Mouse (Mus musculus) cerebellum, adult 2 months (tissue): Measurements from ENCODE around the gene Wdr46.

Experiments used
- CTCF ChIP-seq: fragments of 200-500 bp; IDR thresholded peaks from 2 replicates; pipeline ENCODE4 v1.5.1; 2011; ENCODE audit warnings: low read depth, mild to moderate bottlenecking, control low read depth, low read length, moderate library complexity, borderline replicate concordance; ENCODE audit not compliant: insufficient read depth
- POLR2A ChIP-seq: fragments of 200-500 bp; IDR thresholded peaks from 2 replicates; pipeline ENCODE4 v1.6.1; 2011; ENCODE audit warnings: low read length, control low read depth, borderline replicate concordance; ENCODE audit not compliant: insufficient read depth

DNA sequence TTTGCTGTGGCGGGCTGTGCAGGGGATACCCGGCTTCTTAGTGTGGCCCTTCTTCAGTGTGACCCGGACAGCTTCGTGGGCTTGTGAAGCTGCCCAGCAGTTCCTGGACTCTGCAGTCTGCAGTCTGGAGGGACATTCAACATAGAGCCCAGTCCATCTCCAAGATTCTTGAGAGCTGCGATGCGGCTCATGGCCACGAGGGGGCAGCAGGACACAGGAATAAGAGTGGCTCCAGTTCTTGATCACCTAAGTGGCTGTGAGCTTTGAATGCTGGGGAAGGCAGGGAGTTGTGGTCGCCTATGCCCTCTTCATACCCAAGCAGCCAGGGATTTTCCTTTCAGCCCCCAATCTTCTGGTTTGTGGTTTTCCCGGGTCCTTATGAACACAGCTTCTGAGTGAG lies 28.0 kb downstream of the Wdr46 start:
- peak; percentile 92 for TF ChIP-seq CTCF
- no peak for TF ChIP-seq POLR2A
